Mouse (Mus musculus) liver, postnatal 0 days (tissue): ENCODE measurements around the gene Slit2.
A peak's percentile ranks its signal among the peaks of the same experiment; 100 is the strongest.

Source experiments
- CTCF ChIP-seq: sonication (generic); IDR thresholded peaks from 2 replicates; pipeline ENCODE4 v1.5.1; 2016; ENCODE audit warnings: antibody characterized with exemption, low read depth
- EP300 ChIP-seq: IDR thresholded peaks from 2 replicates; pipeline ENCODE4 v1.6.1; 2016; ENCODE audit warnings: antibody characterized with exemption, low read depth, mild to moderate bottlenecking

DNA sequence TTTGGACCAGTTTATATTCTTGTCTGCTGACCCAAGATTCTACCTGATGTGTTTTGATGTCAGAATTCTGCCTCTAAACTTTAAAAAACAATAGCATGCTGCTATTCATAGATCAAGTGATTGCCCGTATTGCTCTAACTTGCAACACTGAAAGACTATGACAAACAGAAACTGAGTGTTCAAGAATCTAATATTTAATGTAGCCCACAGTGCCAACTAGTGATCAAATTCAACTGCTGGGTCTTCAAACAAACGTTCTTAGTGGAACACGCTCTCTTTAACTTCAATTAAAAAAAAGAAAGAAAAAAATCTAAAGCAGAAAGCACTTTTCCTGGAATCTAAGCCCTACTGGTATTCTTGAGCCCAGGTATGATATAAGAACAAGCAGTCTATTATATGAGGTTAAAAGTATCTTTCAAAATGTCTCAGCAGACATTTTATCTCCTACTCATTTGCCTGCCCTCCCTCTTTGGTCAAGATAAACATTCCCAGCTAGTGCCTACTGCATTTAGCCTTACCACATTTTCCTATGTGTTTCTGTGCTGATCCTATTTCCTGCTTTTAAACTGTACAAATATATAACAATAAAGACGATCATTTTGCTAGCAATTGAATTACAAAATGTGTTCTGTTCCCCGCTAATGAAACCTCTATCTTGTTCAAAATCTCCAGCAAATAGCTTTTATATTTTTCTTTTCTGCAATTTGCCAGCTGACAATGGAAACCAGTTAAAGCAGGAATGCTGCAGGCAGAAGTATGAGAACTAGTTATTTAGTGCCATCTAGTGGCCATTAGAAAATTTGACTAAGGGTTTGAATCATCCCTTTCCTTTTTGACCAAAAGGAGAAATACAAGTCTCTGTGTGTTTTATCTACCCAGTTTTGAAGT is 362.4 kb downstream of the Slit2 start:
- no peak for TF ChIP-seq EP300
- TF ChIP-seq CTCF, result peak; percentile 61
